Mouse (Mus musculus) liver, embryonic 14.5 days (tissue): ENCODE data around the gene Car8. TPM values are rescaled to one million over a fixed set of nuclear protein-coding genes. Genes with fewer than 3 reads are reported as not detected.

ENCODE experiments used
- ATAC-seq: fragments of 200-750 bp; cut with Nextera tagmentation; 2 replicates; pipeline ENCODE4 v1.8.0; 2017; ENCODE audit warnings: moderate number of reproducible peaks, mild to moderate bottlenecking, moderate library complexity; ENCODE audit not compliant: insufficient read depth
- DNase-seq, 3 experiments: peaks; one replicate each; pipeline ENCODE4 v3.0.0-alpha.2; 2012 to 2013; ENCODE audit warnings: low read depth in 3 of 3, low spot score in 3 of 3
- H3K27ac ChIP-seq: fragments of 300-500 bp; sonication (generic); 2 replicates; pipeline ENCODE4 v1.5.1; 2014; ENCODE audit warnings: moderate library complexity, mild to moderate bottlenecking, control low read depth, inconsistent platforms
- H3K27me3 ChIP-seq: fragments of 300-500 bp; sonication (generic); 2 replicates; pipeline ENCODE4 v1.6.1; 2014; ENCODE audit warnings: mild to moderate bottlenecking, low read length, moderate library complexity; ENCODE audit not compliant: control insufficient read depth, insufficient read depth
- H3K36me3 ChIP-seq: fragments of 300-500 bp; sonication (generic); replicated peaks from 2 replicates; pipeline ENCODE4 v1.6.1; 2014; ENCODE audit warnings: low read depth; ENCODE audit not compliant: control insufficient read depth, insufficient read depth
- H3K4me1 ChIP-seq, 2 experiments: fragments of 200-500 bp in 1 of 2; fragments of 300-500 bp in 1 of 2; sonication (generic) in 1 of 2; replicated peaks; 2 replicates each; pipeline ENCODE4 v1.6.1; 2012 to 2014; ENCODE audit warnings: antibody characterized with exemption in 1 of 2, inconsistent platforms in 1 of 2, low read length in 1 of 2; ENCODE audit not compliant: control insufficient read depth in 2 of 2, insufficient read depth in 2 of 2
- H3K4me2 ChIP-seq: fragments of 300-500 bp; sonication (generic); 2 replicates; pipeline ENCODE4 v1.6.1; 2014; ENCODE audit warnings: low read depth, mild to moderate bottlenecking, control low read depth, moderate library complexity
- H3K4me3 ChIP-seq, 2 experiments: fragments of 200-500 bp in 1 of 2; fragments of 300-500 bp in 1 of 2; sonication (generic) in 1 of 2; 2 replicates each; pipeline ENCODE4 v1.5.1; 2012 to 2014; ENCODE audit warnings: low read depth in 2 of 2, low read length in 2 of 2, mild to moderate bottlenecking in 2 of 2, control low read depth in 1 of 2, inconsistent platforms in 1 of 2, moderate library complexity in 1 of 2; ENCODE audit not compliant: insufficient read depth in 1 of 2
- H3K9ac ChIP-seq: fragments of 300-500 bp; sonication (generic); replicated peaks from 2 replicates; pipeline ENCODE4 v1.6.1; 2014; ENCODE audit warnings: mild to moderate bottlenecking, control low read depth, moderate library complexity
- H3K9me3 ChIP-seq: fragments of 300-500 bp; sonication (generic); 2 replicates; pipeline ENCODE4 v1.6.1; 2016; ENCODE audit warnings: low read length, mixed read lengths; ENCODE audit not compliant: control insufficient read depth
- CTCF ChIP-seq: IDR thresholded peaks from 2 replicates; pipeline ENCODE4 v1.5.1; 2016; ENCODE audit warnings: antibody characterized with exemption, low read depth, control low read depth
- EP300 ChIP-seq: IDR thresholded peaks from 2 replicates; pipeline ENCODE4 v1.6.1; 2016; ENCODE audit warnings: antibody characterized with exemption, low read depth
- WGBS: fragments of 180-500 bp; shearing (Covaris S2); extraction: QIAGEN DNeasy Blood & Tissue Kit; methylation state at CpG from one replicate; pipeline ENCODE4 v1.1.7; 2014; ENCODE audit not compliant: insufficient replicate concordance; 5-methylcytosine and 5-hydroxymethylcytosine counted together
- polyA plus RNA-seq, 2 experiments: library from polyadenylated mRNA; depleted of rRNA in 1 of 2; stranded (reverse) in 1 of 2; unstranded in 1 of 2; fragments of >200 nt; fragmentation: Nextera tagmentation in 1 of 2; extraction: Ambion mirVana in 1 of 2; gene quantifications; 2 replicates each; pipeline versions ENCODE4 v1.2.1 to v1.2.3; 2012 to 2014

The Car8 gene
- polyA plus RNA-seq (2012; rRNA removed) (0.74 and 1.0 TPM in 2 replicates), polyA plus RNA-seq (2014; fragmentation: Nextera tagmentation; extraction: Ambion mirVana) (2.3 and 2.4 TPM in 2 replicates)

GRCm38 (mm10) chr4:8238560-8239305 is at the start of gene Car8:
Car8 (minus strand) TSS chr4:8239041.
- Histone ChIP-seq H3K4me1 (no peaks in the 10 kb centered on the region; a peak in 2 of 4 replicates), H3K27ac (no peak within 1 kb of the TSS), H3K4me2 (peak within 1 kb of the TSS; percentile 66), H3K36me3 (no peaks in the 10 kb centered on the region), H3K9ac (peak within 1 kb of the TSS; percentile 23; the same call in 1 of the 2 replicates), H3K4me3 (peak within 1 kb of the TSS; percentile 59 to 71), H3K27me3 (no peaks in the 10 kb centered on the region), H3K9me3 (no peaks in the 10 kb centered on the region)
- ATAC-seq: peak; percentile 55; the same call in 1 of the 2 replicates
- TF ChIP-seq CTCF (no peak), EP300 (no peak)
- DNase-seq: no peak
- WGBS: under 1% methylated on average over 48 of the region's 49 CpGs

GRCm38 (mm10) chr4:8284934-8285333 is 46.1 kb upstream of the Car8 start:
- Histone ChIP-seq H3K4me2 (no peak overlapping the region), H3K4me1 (no peaks in the 10 kb centered on the region), H3K9ac (no peak overlapping the region), H3K9me3 (no peaks in the 10 kb centered on the region), H3K27ac (no peak overlapping the region), H3K36me3 (no peaks in the 10 kb centered on the region), H3K27me3 (no peaks in the 10 kb centered on the region), H3K4me3 (no peak overlapping the region)
- ATAC-seq (no peak), DNase-seq (no peak)
- WGBS: 10% methylated on average over 1 of the region's 1 CpGs
- no peak for TF ChIP-seq EP300
- TF ChIP-seq CTCF: no peak

DNA sequence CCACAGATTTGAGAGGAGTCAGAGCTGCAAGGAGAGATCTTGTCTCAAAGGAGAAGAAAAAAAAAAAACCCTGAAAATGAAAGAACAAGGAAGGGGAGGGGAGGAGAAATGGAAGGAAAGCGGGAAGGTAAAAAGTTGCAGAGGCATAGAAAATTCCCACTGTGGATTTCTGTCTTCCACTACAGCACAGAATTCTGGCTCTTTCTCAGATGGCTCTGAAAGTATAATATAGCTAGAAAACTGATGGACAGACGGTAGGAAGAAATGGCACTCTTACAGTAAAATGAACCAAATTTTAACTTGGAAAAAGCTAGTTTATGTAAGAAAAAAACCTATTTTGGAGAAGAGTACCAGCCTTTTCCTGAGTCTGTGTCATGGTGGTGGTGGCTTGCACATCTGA is 39.3 kb upstream of the Car8 start:
- no peaks in the 10 kb centered on the region for H3K9me3 ChIP-seq
- 76% methylated on average over 2 of the region's 2 CpGs for WGBS
- no peak overlapping the region for H3K4me2 ChIP-seq
- DNase-seq (no peak), ATAC-seq (no peak)
- no peaks in the 10 kb centered on the region for H3K36me3 ChIP-seq
- no peaks in the 10 kb centered on the region for H3K27me3 ChIP-seq
- no peak overlapping the region for H3K9ac ChIP-seq
- no peak for TF ChIP-seq EP300
- no peak for TF ChIP-seq CTCF
- no peak overlapping the region for H3K27ac ChIP-seq
- no peaks in the 10 kb centered on the region for H3K4me1 ChIP-seq
- no peak overlapping the region for H3K4me3 ChIP-seq

DNA sequence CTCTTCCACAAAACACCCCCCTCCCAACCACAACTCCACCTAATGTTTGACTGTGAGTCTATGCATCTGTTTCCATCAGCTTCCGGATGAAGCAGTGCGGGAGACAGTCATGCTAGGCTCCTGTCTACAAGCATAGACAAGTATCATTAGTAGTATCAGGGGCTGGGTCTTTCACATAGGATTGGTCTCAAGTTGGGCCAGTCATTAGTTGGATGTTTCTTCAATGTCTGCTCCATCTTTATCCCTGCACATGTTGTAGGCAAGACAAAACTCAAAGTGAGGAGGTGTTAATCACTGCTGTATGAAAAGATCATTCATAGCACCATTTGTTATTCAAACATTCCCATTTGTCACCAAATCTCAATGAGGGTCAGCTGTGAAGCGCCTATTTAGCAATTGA is 11.0 kb upstream of the Car8 start:
- WGBS: 64% methylated on average over 3 of the region's 3 CpGs
- DNase-seq (no peak), ATAC-seq (no peak)
- Histone ChIP-seq H3K9ac (no peak overlapping the region), H3K27ac (no peak overlapping the region), H3K4me3 (no peak overlapping the region), H3K4me1 (no peaks in the 10 kb centered on the region), H3K36me3 (no peaks in the 10 kb centered on the region), H3K9me3 (no peaks in the 10 kb centered on the region), H3K4me2 (no peak overlapping the region), H3K27me3 (no peaks in the 10 kb centered on the region)
- no peak for TF ChIP-seq EP300

GRCm38 (mm10) chr4:8245495-8246063 is 6.7 kb upstream of the Car8 start:
- Histone ChIP-seq H3K4me1 (no peaks in the 10 kb centered on the region), H3K4me3 (no peak overlapping the region), H3K4me2 (no peak overlapping the region), H3K27me3 (no peaks in the 10 kb centered on the region), H3K9ac (no peak overlapping the region), H3K9me3 (no peaks in the 10 kb centered on the region), H3K27ac (no peak overlapping the region), H3K36me3 (no peaks in the 10 kb centered on the region)
- 33% methylated on average over 1 of the region's 1 CpGs for WGBS
- no peak for ATAC-seq
- DNase-seq: no peak
- TF ChIP-seq CTCF (no peak), EP300 (no peak)
